Mouse (Mus musculus): ENCODE measurements at regions not wholly inside any gene's neighbourhood (a gene's known extent, or its start where the extent isn't known, plus 50 kb on each side); places are given as distances from the start of the nearest gene placed in this dataset.
"Not testable (repeated sequence)": the region's sequence is repeated elsewhere in the genome, so short reads cannot be mapped to it uniquely, and the experiment has no call there.

DNA sequence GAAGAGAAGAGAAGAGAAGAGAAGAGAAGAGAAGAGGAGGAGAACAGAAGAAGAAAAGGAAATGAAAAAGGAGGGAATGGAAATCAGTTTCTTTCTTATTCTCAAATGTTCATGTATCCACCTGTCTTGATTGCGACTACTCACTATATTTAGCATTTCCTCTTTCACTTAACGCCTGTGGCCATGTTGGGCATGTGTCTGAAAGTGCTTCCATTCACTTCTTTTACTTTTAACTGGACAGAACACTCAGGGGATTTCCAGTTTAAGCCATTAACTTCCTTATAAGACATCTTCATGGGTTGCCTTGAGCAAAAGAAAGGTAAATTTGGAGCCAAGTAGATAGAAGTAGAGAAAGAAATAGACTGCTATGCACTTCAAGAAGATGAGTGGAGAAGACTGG, 226.3 kb upstream of the Klf6 start:
- no peak for DNase-seq

- no peak for DNase-seq
Measured at GRCm38 (mm10) chr13:5641743-5642510, 219.4 kb upstream of the Klf6 start.

DNA sequence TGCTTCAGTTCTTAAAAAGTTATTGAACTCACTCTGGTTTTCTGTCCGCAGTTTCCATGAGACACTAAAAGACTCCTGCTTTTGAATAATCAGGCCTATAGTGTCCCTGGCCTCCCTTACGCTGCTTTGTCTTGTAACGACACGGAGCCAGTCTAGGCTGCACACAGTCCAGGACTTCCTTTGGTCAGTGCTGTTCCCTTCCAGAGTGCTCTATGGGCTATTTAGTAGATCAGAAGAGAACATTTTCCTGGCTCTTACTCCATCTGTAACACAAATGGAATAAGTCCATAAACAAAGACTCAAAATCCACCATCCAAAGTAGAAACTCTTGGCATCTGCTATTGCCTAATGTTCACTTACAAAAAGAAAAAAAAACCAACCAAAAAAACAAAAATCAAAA, 213.0 kb upstream of the Klf6 start:
- DNase-seq: no peak

GRCm38 (mm10) chr13:5657556-5657955, 203.7 kb upstream of the Klf6 start:
- DNase-seq: no peak

DNA sequence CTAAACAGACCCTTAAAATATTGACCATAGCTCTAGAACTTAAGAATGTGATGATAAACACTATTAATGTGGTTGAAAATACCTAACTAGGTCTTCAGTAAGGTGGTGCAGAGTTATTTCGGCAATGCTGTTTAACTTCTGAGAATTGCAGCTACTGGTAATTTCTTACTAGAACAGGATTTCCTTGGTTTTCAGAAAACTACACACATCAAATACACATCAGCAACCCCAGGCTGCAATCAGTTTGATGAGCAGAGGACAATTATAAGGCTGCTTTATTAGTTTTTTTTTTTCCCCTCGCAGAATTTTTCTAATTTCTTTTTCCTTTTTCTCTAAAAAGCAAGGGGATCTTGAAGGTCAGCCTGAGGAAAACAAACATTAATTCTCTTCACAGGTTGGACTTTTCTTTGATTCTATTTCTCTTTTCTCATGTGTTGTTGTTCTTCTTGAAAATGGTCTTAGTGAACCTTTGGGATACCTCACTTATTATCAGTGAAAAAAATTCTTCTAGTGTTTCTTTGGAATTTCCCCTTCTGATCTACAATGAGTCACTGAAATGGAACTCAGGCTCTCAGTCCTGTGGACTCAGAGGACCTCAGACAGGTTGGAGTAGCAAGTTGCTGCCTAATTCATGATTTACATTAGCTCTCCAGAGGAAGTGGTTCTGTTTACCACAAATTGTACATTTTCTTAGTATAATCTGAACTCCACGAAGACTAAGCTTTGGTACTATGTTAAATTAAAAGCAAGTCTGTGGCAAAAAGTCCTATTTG, 194.9 kb upstream of the Klf6 start:
- no peak for DNase-seq

- no peak for DNase-seq
Measured at GRCm38 (mm10) chr13:5675668-5676067, 185.6 kb upstream of the Klf6 start.

DNA sequence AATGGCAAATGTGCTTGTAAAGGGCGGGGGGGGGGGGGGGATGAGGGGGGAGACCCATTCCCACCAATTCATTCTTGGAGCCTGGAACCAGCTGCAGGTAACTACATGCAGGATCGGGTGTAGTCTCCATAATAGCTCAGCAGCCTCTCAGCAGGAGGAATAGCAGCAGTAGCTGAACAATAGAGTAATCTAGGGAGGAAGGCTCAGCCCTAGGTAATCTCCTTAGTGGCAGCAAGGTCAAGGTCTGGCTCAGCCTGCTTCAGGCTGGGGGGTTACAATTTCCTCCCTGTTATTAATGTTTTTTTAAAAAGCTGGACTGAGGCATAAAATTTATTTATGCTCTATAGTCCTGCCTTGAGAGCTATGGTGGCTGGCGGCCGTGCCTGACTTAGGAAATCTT, 171.2 kb upstream of the Klf6 start:
- no peak for DNase-seq

- DNase-seq: not testable (repeated sequence)
Measured at GRCm38 (mm10) chr13:5690680-5691079, 170.6 kb upstream of the Klf6 start.

DNA sequence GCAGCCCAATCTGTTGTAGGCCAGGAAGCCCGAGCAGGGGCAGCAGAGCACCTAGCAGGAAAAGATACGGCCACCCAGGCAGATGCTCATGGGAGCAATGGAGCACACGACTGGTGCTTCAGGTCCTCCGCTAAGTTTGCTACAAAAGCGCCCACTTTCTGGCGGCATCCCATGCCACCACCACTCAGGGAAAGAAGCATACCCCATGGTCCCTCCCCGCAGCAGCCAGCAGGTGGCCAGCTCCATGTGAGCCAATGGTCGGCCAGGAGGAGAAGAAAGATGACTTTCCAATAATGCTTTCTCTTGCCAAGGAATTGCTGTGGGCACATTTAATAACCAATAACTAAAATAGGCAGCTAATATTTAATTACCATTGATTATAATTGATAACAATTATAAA, 166.7 kb upstream of the Klf6 start:
- no peak for DNase-seq

GRCm38 (mm10) chr13:5695581-5695980, 165.7 kb upstream of the Klf6 start:
- not testable (repeated sequence) for DNase-seq

GRCm38 (mm10) chr13:5696377-5696776, 164.9 kb upstream of the Klf6 start:
- DNase-seq: no peak

DNA sequence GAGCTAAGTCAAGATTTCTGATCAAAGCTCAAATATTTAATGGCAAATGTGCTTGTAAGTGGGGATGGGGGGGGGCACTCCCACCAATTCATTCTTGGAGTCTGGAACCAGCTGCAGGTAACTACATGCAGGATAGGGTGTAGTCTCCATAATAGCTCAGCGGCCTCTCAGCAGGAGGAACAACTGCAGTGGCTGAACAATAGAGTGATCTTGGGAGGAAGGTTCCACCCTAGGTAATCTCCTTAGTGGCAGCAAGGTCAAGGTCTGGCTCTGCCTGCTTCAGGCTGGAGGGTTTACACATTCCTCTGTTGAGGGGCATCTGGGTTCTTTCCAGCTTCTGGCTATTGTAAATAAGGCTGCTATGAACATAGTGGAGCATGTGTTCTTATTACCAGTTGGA, 164.0 kb upstream of the Klf6 start:
- not testable (repeated sequence) for DNase-seq

GRCm38 (mm10) chr13:5702071-5702470, 159.2 kb upstream of the Klf6 start:
- DNase-seq: no peak

DNA sequence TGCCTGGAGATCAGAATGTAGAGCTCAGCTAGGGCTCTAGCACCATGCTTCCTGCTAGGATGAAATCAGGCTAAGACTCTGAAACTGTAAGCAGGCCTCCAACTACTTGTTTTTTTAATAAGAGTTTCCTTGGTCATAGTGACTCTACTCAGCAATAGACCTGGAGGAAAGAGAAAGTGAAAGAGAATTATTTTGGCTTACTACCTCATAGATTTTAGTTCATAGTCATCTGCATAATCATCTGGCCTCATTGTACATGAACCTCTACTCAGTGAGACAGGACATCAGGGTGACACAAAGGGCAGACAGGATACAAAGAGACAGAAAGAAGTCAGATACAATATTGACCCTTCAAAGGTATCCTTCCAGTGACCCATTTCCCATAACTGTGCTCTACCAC, 156.3 kb upstream of the Klf6 start:
- no peak for DNase-seq

GRCm38 (mm10) chr13:5711646-5712045, 149.6 kb upstream of the Klf6 start:
- DNase-seq: no peak

DNA sequence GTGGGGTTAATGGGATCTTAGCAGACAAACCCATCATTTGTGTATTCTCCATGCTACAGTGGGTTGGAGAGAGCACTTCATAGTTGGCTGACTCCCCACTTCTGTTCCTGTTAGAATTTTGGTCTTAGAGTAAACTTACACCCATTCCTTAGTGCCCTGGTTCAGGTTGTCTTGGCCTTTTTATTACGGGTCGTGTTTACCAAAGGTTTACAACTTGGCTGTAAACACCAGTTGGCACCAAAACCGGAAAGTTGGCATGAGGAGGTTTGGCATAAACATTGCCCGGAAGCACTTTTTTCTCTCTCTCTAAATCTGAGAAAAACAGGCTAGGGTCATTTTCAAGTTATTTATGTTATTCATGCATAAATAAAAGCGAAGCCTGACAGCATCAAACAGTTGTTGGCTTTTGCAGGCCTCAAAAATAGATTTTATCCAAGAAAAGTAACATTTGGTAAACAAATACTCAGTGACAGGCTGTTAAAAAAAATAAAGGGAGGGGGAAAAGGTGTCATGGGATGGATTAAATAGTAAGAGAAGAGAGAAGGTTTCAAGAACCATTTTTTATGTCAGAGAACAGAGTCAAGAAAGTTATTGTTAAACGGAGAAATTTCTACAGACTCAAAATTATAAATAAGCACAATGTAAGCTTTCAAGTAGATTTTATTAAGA, 148.0 kb upstream of the Klf6 start:
- no peak for DNase-seq

GRCm38 (mm10) chr13:5714191-5714591, 147.1 kb upstream of the Klf6 start:
- DNase-seq: peak; percentile 28

DNA sequence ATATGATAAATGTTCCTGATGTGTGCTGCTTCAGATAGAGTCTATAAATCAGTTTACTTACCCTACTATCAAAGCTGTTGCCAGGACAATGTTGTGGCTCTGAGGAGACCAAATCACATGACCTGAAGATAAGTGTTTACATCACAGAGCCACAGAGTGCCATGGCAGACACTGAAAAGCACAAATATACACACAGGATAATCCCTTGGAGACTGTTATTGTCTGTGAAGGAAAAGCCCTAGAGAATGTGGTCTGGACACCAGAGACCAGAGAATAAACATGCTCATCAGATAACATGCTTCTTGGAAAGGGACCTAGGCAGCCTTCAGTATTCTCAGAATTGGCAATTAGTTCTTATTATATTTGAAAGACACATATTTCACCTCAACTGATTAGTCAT, 146.5 kb upstream of the Klf6 start:
- DNase-seq: no peak

DNA sequence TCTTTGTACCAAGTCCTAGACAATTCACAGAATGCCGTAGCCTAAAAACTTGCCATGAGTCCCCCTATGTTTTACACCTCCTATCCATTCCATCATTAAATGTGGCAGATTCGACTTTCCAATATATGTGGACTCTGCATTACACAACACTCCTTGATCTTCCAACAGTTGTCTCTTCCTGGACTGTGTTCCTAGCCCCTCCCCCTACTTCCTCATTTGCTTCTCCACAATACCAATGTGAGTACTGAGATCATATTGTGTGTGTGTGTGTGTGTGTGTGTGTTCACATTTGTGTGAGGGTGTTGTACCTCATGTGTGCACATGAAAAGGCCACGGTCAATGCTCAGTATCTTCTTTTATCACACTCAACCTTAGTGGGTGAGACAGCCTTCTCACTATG, 144.5 kb upstream of the Klf6 start:
- DNase-seq: no peak

GRCm38 (mm10) chr13:5723319-5723718, 138.0 kb upstream of the Klf6 start:
- no peak for DNase-seq

DNA sequence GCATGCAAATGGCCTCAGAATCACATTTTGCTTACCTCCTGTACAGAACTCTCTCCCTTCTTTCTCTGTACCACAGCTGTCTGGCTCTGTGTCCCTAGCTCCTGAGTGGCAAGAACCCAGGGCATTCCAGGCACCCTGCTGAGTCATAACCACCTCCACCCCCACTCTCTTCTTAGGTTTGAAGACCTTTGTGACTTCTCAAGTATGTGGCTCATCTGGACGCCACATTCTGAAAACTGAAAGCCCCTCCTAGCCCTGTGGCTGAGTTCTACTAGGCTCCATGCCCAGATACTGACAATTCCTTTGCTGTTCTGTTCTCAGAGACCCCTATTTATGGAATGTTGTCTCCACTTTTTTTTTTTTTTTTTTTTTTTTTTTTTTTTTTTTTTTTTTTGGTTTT, 136.9 kb upstream of the Klf6 start:
- DNase-seq: no peak

DNA sequence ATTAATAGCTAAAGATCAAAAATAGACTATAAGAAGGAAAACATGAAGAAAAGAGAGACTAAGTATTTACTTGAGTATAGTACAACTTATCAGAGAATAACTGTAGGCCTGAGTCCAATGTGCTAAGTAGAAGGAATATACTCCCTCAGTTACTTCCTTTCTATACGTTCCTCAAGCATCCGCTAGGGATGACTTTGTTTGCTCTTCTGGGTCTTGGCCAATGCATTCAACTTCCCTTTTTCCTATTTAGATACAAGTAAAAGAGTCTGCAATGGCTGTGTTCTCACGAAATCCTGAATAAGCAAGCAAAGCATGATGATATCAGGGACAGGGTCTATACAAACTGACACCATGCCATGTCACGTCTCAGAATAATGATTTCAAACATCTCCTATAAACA, 135.3 kb upstream of the Klf6 start:
- no peak for DNase-seq

GRCm38 (mm10) chr13:5726446-5726845, 134.8 kb upstream of the Klf6 start:
- no peak for DNase-seq

GRCm38 (mm10) chr13:5728172-5728571, 133.1 kb upstream of the Klf6 start:
- no peak for DNase-seq
